Mouse (Mus musculus): ENCODE results near the gene Col26a1. TPM values are rescaled to one million over a fixed set of nuclear protein-coding genes. Genes with fewer than 3 reads are reported as not detected.

Col26a1 gene
- polyA plus RNA-seq, 1 experiment = 134 TPM

DNA sequence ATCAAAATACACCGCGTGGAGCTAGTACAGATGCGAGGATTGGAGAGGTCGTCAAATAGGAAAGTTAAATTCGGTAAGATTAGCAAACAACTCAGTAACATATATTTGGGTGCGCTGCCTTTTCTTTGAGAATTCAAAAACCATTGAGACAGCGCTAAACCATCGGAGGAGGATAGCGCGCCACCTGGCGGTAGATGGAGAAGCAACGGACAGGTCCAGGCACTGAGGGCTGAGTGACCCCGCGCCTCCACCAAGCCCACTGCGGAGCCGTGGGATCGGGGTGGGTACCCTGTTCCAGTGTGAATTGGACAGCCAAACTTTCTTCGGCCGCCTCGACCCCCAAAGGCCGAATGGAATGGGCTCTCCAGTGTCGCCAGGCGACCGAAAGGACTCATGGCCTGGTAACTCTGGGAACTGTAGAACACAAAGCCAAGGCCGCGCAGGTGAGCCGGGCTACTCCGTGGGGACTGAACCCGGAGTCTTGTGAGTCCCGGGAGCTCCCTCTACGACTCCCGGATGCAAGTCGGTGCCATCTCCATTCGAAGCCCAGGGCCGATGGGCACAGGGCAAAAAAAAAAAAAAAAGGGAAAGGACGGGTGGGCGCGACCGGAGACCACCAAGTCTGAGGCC lies 1.5 kb downstream of the Col26a1 start:
- Histone ChIP-seq H3K4me3 (ENCODE audit: control insufficient read depth, low read depth, low read length) (peak overlapping the region; percentile 62), H3K27ac (ENCODE audit: control insufficient read depth, insufficient read depth, low read depth, low read length) (no peak overlapping the region), H3K27me3 (ENCODE audit: control insufficient read depth, insufficient read depth, low read length) (no peaks in the 10 kb centered on the region), H3K36me3 (ENCODE audit: control insufficient read depth, insufficient read depth, low read length) (no peaks in the 10 kb centered on the region), H3K4me1 (ENCODE audit: control insufficient read depth, insufficient read depth, low read length) (peaks cover 9% of the 10 kb centered on the region)
- TF ChIP-seq CTCF (IDR thresholded peaks at IDR 0.05; ENCODE audit: control insufficient read depth, insufficient read depth, insufficient replicate concordance, low read depth, low read length) = peak; percentile 89
- TF ChIP-seq POLR2A (IDR thresholded peaks at IDR 0.05; ENCODE audit: control insufficient read depth, low read depth, low read length) = no peak

DNA sequence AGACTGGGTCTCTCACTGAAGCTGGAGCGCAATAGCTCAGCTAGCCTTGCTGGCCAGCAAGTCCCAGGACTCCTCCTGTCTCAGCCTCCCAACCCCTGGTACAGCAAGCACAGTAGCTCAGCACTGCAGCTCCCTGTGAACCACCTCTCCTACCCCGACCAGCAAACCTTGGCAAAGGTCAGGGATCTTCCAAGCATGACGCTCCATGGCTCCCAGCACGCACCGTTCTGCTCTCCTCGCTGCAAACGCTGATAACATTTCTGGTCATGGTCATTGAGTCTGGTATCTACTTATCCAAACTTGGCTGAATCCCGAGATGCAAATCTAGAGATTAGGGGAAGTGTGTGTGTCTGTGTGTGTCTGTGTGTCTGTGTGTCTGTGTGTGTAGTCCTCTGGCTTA lies 2.9 kb downstream of the Col26a1 start:
- no peak overlapping the region for H3K4me3 ChIP-seq (ENCODE audit: control insufficient read depth, low read depth, low read length)
- H3K27ac ChIP-seq (ENCODE audit: control insufficient read depth, insufficient read depth, low read depth, low read length) = no peak overlapping the region
- H3K36me3 ChIP-seq (ENCODE audit: control insufficient read depth, insufficient read depth, low read length) = no peaks in the 10 kb centered on the region
- peaks cover 9% of the 10 kb centered on the region for H3K4me1 ChIP-seq (ENCODE audit: control insufficient read depth, insufficient read depth, low read length)
- no peaks in the 10 kb centered on the region for H3K27me3 ChIP-seq (ENCODE audit: control insufficient read depth, insufficient read depth, low read length)
- TF ChIP-seq POLR2A (IDR thresholded peaks at IDR 0.05; ENCODE audit: control insufficient read depth, low read depth, low read length) = no peak
- no peak for TF ChIP-seq CTCF (IDR thresholded peaks at IDR 0.05; ENCODE audit: control insufficient read depth, insufficient read depth, insufficient replicate concordance, low read depth, low read length)

- Histone ChIP-seq H3K36me3 (ENCODE audit: control insufficient read depth, insufficient read depth, low read length) (no peaks in the 10 kb centered on the region), H3K4me3 (ENCODE audit: control insufficient read depth, low read depth, low read length) (no peak overlapping the region), H3K27me3 (ENCODE audit: control insufficient read depth, insufficient read depth, low read length) (no peaks in the 10 kb centered on the region), H3K27ac (ENCODE audit: control insufficient read depth, insufficient read depth, low read depth, low read length) (no peak overlapping the region), H3K4me1 (ENCODE audit: control insufficient read depth, insufficient read depth, low read length) (no peaks in the 10 kb centered on the region; the same call in 1 of the 2 replicates)
- TF ChIP-seq CTCF (IDR thresholded peaks at IDR 0.05; ENCODE audit: control insufficient read depth, insufficient read depth, insufficient replicate concordance, low read depth, low read length) = no peak
- TF ChIP-seq POLR2A (IDR thresholded peaks at IDR 0.05; ENCODE audit: control insufficient read depth, low read depth, low read length) = no peak
Observed at GRCm38 (mm10) chr5:136874271-136874670, 8.7 kb downstream of the Col26a1 start.

GRCm38 (mm10) chr5:136872417-136872816 lies 10.6 kb downstream of the Col26a1 start:
- no peaks in the 10 kb centered on the region for H3K36me3 ChIP-seq (ENCODE audit: control insufficient read depth, insufficient read depth, low read length)
- no peak for TF ChIP-seq CTCF (IDR thresholded peaks at IDR 0.05; ENCODE audit: control insufficient read depth, insufficient read depth, insufficient replicate concordance, low read depth, low read length)
- H3K27ac ChIP-seq (ENCODE audit: control insufficient read depth, insufficient read depth, low read depth, low read length) = no peak overlapping the region
- H3K4me1 ChIP-seq (ENCODE audit: control insufficient read depth, insufficient read depth, low read length) = no peaks in the 10 kb centered on the region; the same call in 1 of the 2 replicates
- no peak overlapping the region for H3K4me3 ChIP-seq (ENCODE audit: control insufficient read depth, low read depth, low read length)
- H3K27me3 ChIP-seq (ENCODE audit: control insufficient read depth, insufficient read depth, low read length) = no peaks in the 10 kb centered on the region

GRCm38 (mm10) chr5:136869451-136870114 lies 13.4 kb downstream of the Col26a1 start:
- TF ChIP-seq POLR2A (IDR thresholded peaks at IDR 0.05; ENCODE audit: control insufficient read depth, low read depth, low read length) (no peak), CTCF (IDR thresholded peaks at IDR 0.05; ENCODE audit: control insufficient read depth, insufficient read depth, insufficient replicate concordance, low read depth, low read length) (no peak)
- Histone ChIP-seq H3K4me3 (ENCODE audit: control insufficient read depth, low read depth, low read length) (no peak overlapping the region), H3K27me3 (ENCODE audit: control insufficient read depth, insufficient read depth, low read length) (no peaks in the 10 kb centered on the region), H3K27ac (ENCODE audit: control insufficient read depth, insufficient read depth, low read depth, low read length) (no peak overlapping the region), H3K4me1 (ENCODE audit: control insufficient read depth, insufficient read depth, low read length) (no peaks in the 10 kb centered on the region; the same call in 1 of the 2 replicates), H3K36me3 (ENCODE audit: control insufficient read depth, insufficient read depth, low read length) (no peaks in the 10 kb centered on the region)

DNA sequence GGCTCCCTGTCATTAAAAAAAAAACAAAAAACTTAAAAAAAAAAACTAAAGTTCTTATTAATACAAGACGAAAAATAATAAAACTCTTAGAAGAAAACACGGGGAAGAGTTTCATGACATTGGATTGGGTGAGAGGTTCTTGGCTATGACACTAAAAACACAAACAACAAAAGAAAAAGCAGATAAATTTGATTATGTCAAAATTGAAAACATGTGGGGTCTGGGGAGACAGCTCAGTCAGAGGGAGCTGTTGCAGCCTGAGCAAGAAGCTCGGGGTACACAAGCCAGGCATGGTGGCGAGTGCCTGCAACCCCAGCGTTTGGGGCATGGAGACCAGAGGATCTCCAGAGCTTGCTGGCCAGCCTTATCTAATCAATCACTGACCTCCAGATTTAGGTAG lies 15.3 kb downstream of the Col26a1 start:
- no peaks in the 10 kb centered on the region for H3K27me3 ChIP-seq (ENCODE audit: control insufficient read depth, insufficient read depth, low read length)
- no peaks in the 10 kb centered on the region; the same call in 1 of the 2 replicates for H3K4me1 ChIP-seq (ENCODE audit: control insufficient read depth, insufficient read depth, low read length)
- TF ChIP-seq CTCF (IDR thresholded peaks at IDR 0.05; ENCODE audit: control insufficient read depth, insufficient read depth, insufficient replicate concordance, low read depth, low read length) (no peak), POLR2A (IDR thresholded peaks at IDR 0.05; ENCODE audit: control insufficient read depth, low read depth, low read length) (no peak)
- H3K36me3 ChIP-seq (ENCODE audit: control insufficient read depth, insufficient read depth, low read length) = no peaks in the 10 kb centered on the region
- no peak overlapping the region for H3K27ac ChIP-seq (ENCODE audit: control insufficient read depth, insufficient read depth, low read depth, low read length)
- no peak overlapping the region for H3K4me3 ChIP-seq (ENCODE audit: control insufficient read depth, low read depth, low read length)

GRCm38 (mm10) chr5:136863961-136864674 lies 18.9 kb downstream of the Col26a1 start:
- H3K36me3 ChIP-seq (ENCODE audit: control insufficient read depth, insufficient read depth, low read length) = no peaks in the 10 kb centered on the region
- no peak overlapping the region for H3K27ac ChIP-seq (ENCODE audit: control insufficient read depth, insufficient read depth, low read depth, low read length)
- no peak for TF ChIP-seq CTCF (IDR thresholded peaks at IDR 0.05; ENCODE audit: control insufficient read depth, insufficient read depth, insufficient replicate concordance, low read depth, low read length)
- no peak for TF ChIP-seq POLR2A (IDR thresholded peaks at IDR 0.05; ENCODE audit: control insufficient read depth, low read depth, low read length)
- no peak overlapping the region for H3K4me3 ChIP-seq (ENCODE audit: control insufficient read depth, low read depth, low read length)
- peaks cover 16% of the 10 kb centered on the region for H3K4me1 ChIP-seq (ENCODE audit: control insufficient read depth, insufficient read depth, low read length)
- peaks cover 2% of the 10 kb centered on the region; the same call in 1 of the 2 replicates for H3K27me3 ChIP-seq (ENCODE audit: control insufficient read depth, insufficient read depth, low read length)
